Mouse (Mus musculus): ENCODE results near the gene Gm29776.

The Gm29776 gene

GRCm38 (mm10) chr14:54698733-54699132 lies at the start of gene Gm29776:
Gm29776 (minus strand) TSS chr14:54698833.
- H3K4me1 ChIP-seq (replicated peaks; ENCODE audit: low read depth, low read length) = peaks cover 23% of the 10 kb centered on the region
- no peak within 1 kb of the TSS for H3K4me3 ChIP-seq (replicated peaks; ENCODE audit: low read length)
- H3K9me3 ChIP-seq (ENCODE audit: low read length) = no peaks in the 10 kb centered on the region
- TF ChIP-seq POU5F1 (IDR thresholded peaks at IDR 0.05; ENCODE audit: borderline replicate concordance, low read length) (no peak), NANOG (IDR thresholded peaks at IDR 0.05; ENCODE audit: borderline replicate concordance, low read length) (no peak), CTCF (conservative IDR thresholded peaks at IDR 0.05; ENCODE audit: low read length) (no peak)
- H3K27me3 ChIP-seq (ENCODE audit: insufficient read depth, low read length) = peaks cover 25% of the 10 kb centered on the region
- H3K36me3 ChIP-seq (ENCODE audit: insufficient read depth, low read length) = peaks cover 5% of the 10 kb centered on the region

- H3K4me1 ChIP-seq (replicated peaks; ENCODE audit: low read depth, low read length) = peaks cover 14% of the 10 kb centered on the region
- TF ChIP-seq POU5F1 (IDR thresholded peaks at IDR 0.05; ENCODE audit: borderline replicate concordance, low read length) (no peak), CTCF (conservative IDR thresholded peaks at IDR 0.05; ENCODE audit: low read length) (no peak)
- no peaks in the 10 kb centered on the region for H3K9me3 ChIP-seq (ENCODE audit: low read length)
- H3K4me3 ChIP-seq (replicated peaks; ENCODE audit: low read length) = no peak overlapping the region
- H3K27me3 ChIP-seq (ENCODE audit: insufficient read depth, low read length) = peaks cover 13% of the 10 kb centered on the region
- H3K36me3 ChIP-seq (ENCODE audit: insufficient read depth, low read length) = no peaks in the 10 kb centered on the region
Observed at GRCm38 (mm10) chr14:54746038-54746437, 47.4 kb upstream of the Gm29776 start.

GRCm38 (mm10) chr14:54744473-54744872 lies 45.8 kb upstream of the Gm29776 start:
- TF ChIP-seq POU5F1 (IDR thresholded peaks at IDR 0.05; ENCODE audit: borderline replicate concordance, low read length) (no peak), NANOG (IDR thresholded peaks at IDR 0.05; ENCODE audit: borderline replicate concordance, low read length) (no peak), CTCF (conservative IDR thresholded peaks at IDR 0.05; ENCODE audit: low read length) (no peak)
- Histone ChIP-seq H3K4me3 (replicated peaks; ENCODE audit: low read length) (no peak overlapping the region), H3K27me3 (ENCODE audit: insufficient read depth, low read length) (peaks cover 16% of the 10 kb centered on the region)

GRCm38 (mm10) chr14:54742375-54742774 lies 43.7 kb upstream of the Gm29776 start:
- Histone ChIP-seq H3K27me3 (ENCODE audit: insufficient read depth, low read length) (peaks cover 15% of the 10 kb centered on the region), H3K9me3 (ENCODE audit: low read length) (no peaks in the 10 kb centered on the region), H3K4me1 (replicated peaks; ENCODE audit: low read depth, low read length) (peaks cover 3% of the 10 kb centered on the region; the same call in 1 of the 2 replicates), H3K36me3 (ENCODE audit: insufficient read depth, low read length) (no peaks in the 10 kb centered on the region), H3K4me3 (replicated peaks; ENCODE audit: low read length) (no peak overlapping the region)
- TF ChIP-seq NANOG (IDR thresholded peaks at IDR 0.05; ENCODE audit: borderline replicate concordance, low read length) (no peak), CTCF (conservative IDR thresholded peaks at IDR 0.05; ENCODE audit: low read length) (no peak), POU5F1 (IDR thresholded peaks at IDR 0.05; ENCODE audit: borderline replicate concordance, low read length) (no peak)

More at GRCm38 (mm10) chr14:54744473-54744872, 45.8 kb upstream of the Gm29776 start:
- Histone ChIP-seq H3K36me3 (ENCODE audit: insufficient read depth, low read length) (no peaks in the 10 kb centered on the region), H3K9me3 (ENCODE audit: low read length) (no peaks in the 10 kb centered on the region), H3K4me1 (replicated peaks; ENCODE audit: low read depth, low read length) (peaks cover 14% of the 10 kb centered on the region)

- H3K27me3 ChIP-seq (ENCODE audit: insufficient read depth, low read length) = peaks cover 10% of the 10 kb centered on the region
- no peaks in the 10 kb centered on the region for H3K9me3 ChIP-seq (ENCODE audit: low read length)
- H3K4me3 ChIP-seq (replicated peaks; ENCODE audit: low read length) = no peak overlapping the region
- TF ChIP-seq CTCF (conservative IDR thresholded peaks at IDR 0.05; ENCODE audit: low read length) (no peak), NANOG (IDR thresholded peaks at IDR 0.05; ENCODE audit: borderline replicate concordance, low read length) (no peak), POU5F1 (IDR thresholded peaks at IDR 0.05; ENCODE audit: borderline replicate concordance, low read length) (no peak)
- no peaks in the 10 kb centered on the region for H3K36me3 ChIP-seq (ENCODE audit: insufficient read depth, low read length)
- H3K4me1 ChIP-seq (replicated peaks; ENCODE audit: low read depth, low read length) = 0 out of 2 replicates have a peak, but pooled peaks cover 3% of the 10 kb centered on the region
Observed at GRCm38 (mm10) chr14:54741721-54742120, 43.1 kb upstream of the Gm29776 start.

GRCm38 (mm10) chr14:54737634-54738033 lies 39.0 kb upstream of the Gm29776 start:
- 0 out of 2 replicates have a peak, but pooled peaks cover 10% of the 10 kb centered on the region for H3K27me3 ChIP-seq (ENCODE audit: insufficient read depth, low read length)
- H3K4me3 ChIP-seq (replicated peaks; ENCODE audit: low read length) = no peak overlapping the region
- H3K4me1 ChIP-seq (replicated peaks; ENCODE audit: low read depth, low read length) = no peaks in the 10 kb centered on the region
- H3K9me3 ChIP-seq (ENCODE audit: low read length) = no peaks in the 10 kb centered on the region
- H3K36me3 ChIP-seq (ENCODE audit: insufficient read depth, low read length) = no peaks in the 10 kb centered on the region
- TF ChIP-seq NANOG (IDR thresholded peaks at IDR 0.05; ENCODE audit: borderline replicate concordance, low read length) (no peak), POU5F1 (IDR thresholded peaks at IDR 0.05; ENCODE audit: borderline replicate concordance, low read length) (no peak), CTCF (conservative IDR thresholded peaks at IDR 0.05; ENCODE audit: low read length) (no peak)

- Histone ChIP-seq H3K4me3 (replicated peaks; ENCODE audit: low read length) (no peak overlapping the region), H3K9me3 (ENCODE audit: low read length) (no peaks in the 10 kb centered on the region), H3K36me3 (ENCODE audit: insufficient read depth, low read length) (no peaks in the 10 kb centered on the region), H3K4me1 (replicated peaks; ENCODE audit: low read depth, low read length) (no peaks in the 10 kb centered on the region), H3K27me3 (ENCODE audit: insufficient read depth, low read length) (0 out of 2 replicates have a peak, but pooled peaks cover 9% of the 10 kb centered on the region)
- TF ChIP-seq CTCF (conservative IDR thresholded peaks at IDR 0.05; ENCODE audit: low read length) (no peak), POU5F1 (IDR thresholded peaks at IDR 0.05; ENCODE audit: borderline replicate concordance, low read length) (no peak), NANOG (IDR thresholded peaks at IDR 0.05; ENCODE audit: borderline replicate concordance, low read length) (no peak)
Observed at GRCm38 (mm10) chr14:54736555-54737552, 38.2 kb upstream of the Gm29776 start.

GRCm38 (mm10) chr14:54735221-54735620 lies 36.6 kb upstream of the Gm29776 start:
- H3K4me3 ChIP-seq (replicated peaks; ENCODE audit: low read length) = no peak overlapping the region
- H3K27me3 ChIP-seq (ENCODE audit: insufficient read depth, low read length) = 0 out of 2 replicates have a peak, but pooled peaks cover 11% of the 10 kb centered on the region
- no peaks in the 10 kb centered on the region for H3K4me1 ChIP-seq (replicated peaks; ENCODE audit: low read depth, low read length)
- H3K36me3 ChIP-seq (ENCODE audit: insufficient read depth, low read length) = no peaks in the 10 kb centered on the region
- TF ChIP-seq NANOG (IDR thresholded peaks at IDR 0.05; ENCODE audit: borderline replicate concordance, low read length) = no peak
- TF ChIP-seq POU5F1 (IDR thresholded peaks at IDR 0.05; ENCODE audit: borderline replicate concordance, low read length) = no peak
- no peak for TF ChIP-seq CTCF (conservative IDR thresholded peaks at IDR 0.05; ENCODE audit: low read length)
- no peaks in the 10 kb centered on the region for H3K9me3 ChIP-seq (ENCODE audit: low read length)
